Mouse (Mus musculus): ENCODE measurements around the gene Kif26a.

DNA sequence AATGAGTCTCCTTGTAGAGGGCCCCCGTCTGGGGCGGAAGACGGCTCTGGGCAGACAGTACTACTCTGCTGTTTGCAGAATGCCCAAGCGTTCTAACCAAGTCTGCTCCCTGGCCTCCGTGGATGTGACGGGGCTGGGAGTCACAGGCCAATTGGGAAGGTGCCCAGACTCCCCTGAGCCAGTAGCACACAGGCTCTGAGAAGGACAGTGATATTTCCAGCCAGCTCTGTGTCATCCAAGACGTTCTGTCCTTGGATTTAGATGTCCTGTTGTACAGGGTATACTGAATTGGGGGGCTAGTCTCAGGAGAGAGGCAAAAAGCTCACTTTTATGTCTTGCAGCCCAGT lies 36.6 kb downstream of the Kif26a start:
- TF ChIP-seq CTCF (IDR thresholded peaks at IDR 0.05) (no peak), EP300 (IDR thresholded peaks at IDR 0.05; ENCODE audit: insufficient read depth, low read depth, low read length) (no peak)
